Mouse (Mus musculus): ENCODE measurements around the gene Bhlhe23. TPM values are rescaled to one million over a fixed set of nuclear protein-coding genes. Genes with fewer than 3 reads are reported as not detected.

The Bhlhe23 gene
- polyA plus RNA-seq (2012; rRNA removed) = not detected in 2 replicates

DNA sequence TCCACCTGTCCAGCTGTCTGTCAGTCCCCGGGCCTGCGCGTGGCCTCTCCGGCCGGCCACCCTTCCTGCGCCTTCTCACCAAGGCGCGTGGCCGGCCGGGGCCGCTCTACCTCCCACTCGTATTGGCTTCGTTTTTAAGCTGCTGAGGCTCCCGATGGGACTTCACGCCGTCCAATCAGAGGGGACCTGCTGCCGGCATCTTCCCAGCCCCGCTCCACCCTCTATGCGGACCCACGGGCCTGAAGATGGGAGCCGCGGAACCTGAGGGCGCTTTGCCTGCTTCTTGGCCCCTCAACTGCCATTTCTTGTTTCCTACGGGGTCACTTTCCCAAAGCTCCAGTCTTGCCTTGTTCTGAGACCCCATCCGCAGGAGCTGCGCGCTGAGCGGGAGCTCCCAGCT is at the start of gene Bhlhe23:
Bhlhe23 (minus strand) TSS at position 108 of the 400 bp plus-strand sequence.

GRCm38 (mm10) chr2:180724585-180725413 is 51.9 kb downstream of the Bhlhe23 start, which contains the start of gene Slc17a9:
Slc17a9 (plus strand) TSS chr2:180725263.

Other genes starting within 250 kb of the Bhlhe23 start
- gene Mrgbp, start 195.6 kb downstream of the Bhlhe23 start, polyA plus RNA-seq (2012; rRNA removed) = 11.4 and 14.6 TPM in 2 replicates
- gene Ogfr, start 187.7 kb downstream of the Bhlhe23 start, polyA plus RNA-seq (2012; rRNA removed) = 8.5 TPM in 2 replicates
- gene Col9a3, start 179.1 kb downstream of the Bhlhe23 start, polyA plus RNA-seq (2012; rRNA removed) = 0.77 and 1.5 TPM in 2 replicates
- 0.09 TPM in 1 of 2 replicates, not detected in the other for gene Tcfl5, start 134.2 kb downstream of the Bhlhe23 start, polyA plus RNA-seq (2012; rRNA removed)
- 2.6 and 3.7 TPM in 2 replicates for gene Dido1, start 66.9 kb downstream of the Bhlhe23 start, polyA plus RNA-seq (2012; rRNA removed)
- 11.6 and 12.9 TPM in 2 replicates for gene Gid8, start 66.8 kb downstream of the Bhlhe23 start, polyA plus RNA-seq (2012; rRNA removed)
- gene Slc17a9, start 51.6 kb downstream of the Bhlhe23 start, polyA plus RNA-seq (2012; rRNA removed) = 11.7 and 12.3 TPM in 2 replicates
- gene Ythdf1, start 144.0 kb upstream of the Bhlhe23 start, polyA plus RNA-seq (2012; rRNA removed) = 5.8 and 12.1 TPM in 2 replicates
- gene Birc7, start 152.1 kb upstream of the Bhlhe23 start, polyA plus RNA-seq (2012; rRNA removed) = not detected in 2 replicates
- gene Nkain4, start 177.8 kb upstream of the Bhlhe23 start, polyA plus RNA-seq (2012; rRNA removed) = 6.1 and 8.3 TPM in 2 replicates
- gene Arfgap1, start 190.3 kb upstream of the Bhlhe23 start, polyA plus RNA-seq (2012; rRNA removed) = 28.8 and 30.3 TPM in 2 replicates
- 2.1 and 3.1 TPM in 2 replicates for gene Col20a1, start 209.6 kb upstream of the Bhlhe23 start, polyA plus RNA-seq (2012; rRNA removed)